Mouse (Mus musculus) limb, embryonic 13.5 days (tissue): ENCODE measurements at regions not wholly inside any gene's neighbourhood (a gene's known extent, or its start where the extent isn't known, plus 50 kb on each side); places are given as distances from the start of the nearest gene placed in this dataset.
A peak's percentile ranks its signal among the peaks of the same experiment; 100 is the strongest.

ENCODE experiments used
- ATAC-seq: fragments of 200-750 bp; cut with Nextera tagmentation; 2 replicates; pipeline ENCODE4 v1.8.0; 2017; ENCODE audit warnings: low read depth, moderate number of reproducible peaks, moderate TSS enrichment; ENCODE audit not compliant: low FRiP score
- H3K27ac ChIP-seq: fragments of 300-500 bp; sonication (generic); 2 replicates; pipeline ENCODE4 v1.5.1; 2015; ENCODE audit warnings: inconsistent platforms, mild to moderate bottlenecking, moderate library complexity
- H3K27me3 ChIP-seq: fragments of 300-500 bp; sonication (generic); 2 replicates; pipeline ENCODE4 v1.6.1; 2015; ENCODE audit warnings: mild to moderate bottlenecking, inconsistent platforms
- H3K36me3 ChIP-seq: fragments of 300-500 bp; sonication (generic); 2 replicates; pipeline ENCODE4 v1.6.1; 2015; ENCODE audit warnings: inconsistent platforms, mild to moderate bottlenecking, moderate library complexity
- H3K4me1 ChIP-seq: fragments of 300-500 bp; sonication (generic); 2 replicates; pipeline ENCODE4 v1.6.1; 2015; ENCODE audit warnings: inconsistent platforms
- H3K4me2 ChIP-seq: fragments of 300-500 bp; sonication (generic); replicated peaks from 2 replicates; pipeline ENCODE4 v1.6.1; 2015; ENCODE audit warnings: inconsistent platforms, mild to moderate bottlenecking, moderate library complexity
- H3K4me3 ChIP-seq: fragments of 300-500 bp; sonication (generic); 2 replicates; pipeline ENCODE4 v1.5.1; 2015; ENCODE audit warnings: moderate library complexity, mild to moderate bottlenecking, inconsistent platforms
- H3K9ac ChIP-seq: fragments of 300-500 bp; sonication (generic); 2 replicates; pipeline ENCODE4 v1.6.1; 2015; ENCODE audit warnings: mild to moderate bottlenecking, inconsistent platforms
- H3K9me3 ChIP-seq: fragments of 300-500 bp; sonication (generic); 2 replicates; pipeline ENCODE4 v1.6.1; 2016; ENCODE audit warnings: inconsistent platforms
- WGBS: fragments of 180-500 bp; shearing (Covaris S2); methylation state at CpG from one replicate; pipeline ENCODE4 v1.1.7; 2015; 5-methylcytosine and 5-hydroxymethylcytosine counted together

- Histone ChIP-seq H3K36me3 (no peaks in the 10 kb centered on the region), H3K4me3 (no peak overlapping the region), H3K27me3 (no peaks in the 10 kb centered on the region), H3K9me3 (no peaks in the 10 kb centered on the region), H3K4me2 (no peak overlapping the region), H3K4me1 (0 out of 2 replicates have a peak, but pooled peaks cover 3% of the 10 kb centered on the region), H3K27ac (no peak overlapping the region), H3K9ac (no peak overlapping the region)
- 78% methylated on average over 4 of the region's 4 CpGs for WGBS
- ATAC-seq, result no peak
These were observed 237.0 kb upstream of the Gm37988 start for GRCm38 (mm10) chr1:4570730-4571129.

GRCm38 (mm10) chr1:4571299-4572202 lies 236.1 kb upstream of the Gm37988 start:
- peak overlapping the region; percentile 61 for H3K4me3 ChIP-seq
- peak; percentile 92 for ATAC-seq
- peak overlapping the region; percentile 83 for H3K27ac ChIP-seq
- 0 out of 2 replicates have a peak, but pooled peaks cover 3% of the 10 kb centered on the region for H3K4me1 ChIP-seq
- H3K9ac ChIP-seq, result peak overlapping the region; percentile 83
- H3K27me3 ChIP-seq, result no peaks in the 10 kb centered on the region
- H3K36me3 ChIP-seq, result no peaks in the 10 kb centered on the region
- WGBS, result under 1% methylated on average over 49 of the region's 58 CpGs
- H3K9me3 ChIP-seq, result no peaks in the 10 kb centered on the region
- peak overlapping the region; percentile 81 for H3K4me2 ChIP-seq

- H3K4me3 ChIP-seq, result peak overlapping the region; percentile 61
- no peak overlapping the region; the same call in 1 of the 2 replicates for H3K27ac ChIP-seq
- H3K4me2 ChIP-seq, result peak overlapping the region; percentile 81
- ATAC-seq, result no peak
- no peaks in the 10 kb centered on the region for H3K9me3 ChIP-seq
- 31% methylated on average over 3 of the region's 3 CpGs for WGBS
- 0 out of 2 replicates have a peak, but pooled peaks cover 3% of the 10 kb centered on the region for H3K4me1 ChIP-seq
- peak overlapping the region; percentile 83; the same call in 1 of the 2 replicates for H3K9ac ChIP-seq
- H3K36me3 ChIP-seq, result no peaks in the 10 kb centered on the region
- H3K27me3 ChIP-seq, result no peaks in the 10 kb centered on the region
These were observed 235.4 kb upstream of the Gm37988 start for GRCm38 (mm10) chr1:4572311-4572710.

GRCm38 (mm10) chr1:4574101-4574500 lies 233.6 kb upstream of the Gm37988 start:
- H3K4me3 ChIP-seq, result no peak overlapping the region
- H3K27ac ChIP-seq, result no peak overlapping the region
- no peak for ATAC-seq
- 88% methylated on average over 1 of the region's 1 CpGs for WGBS
- H3K4me2 ChIP-seq, result no peak overlapping the region
- no peak overlapping the region for H3K9ac ChIP-seq
- H3K27me3 ChIP-seq, result no peaks in the 10 kb centered on the region
- H3K4me1 ChIP-seq, result 0 out of 2 replicates have a peak, but pooled peaks cover 3% of the 10 kb centered on the region
- no peaks in the 10 kb centered on the region for H3K36me3 ChIP-seq
- H3K9me3 ChIP-seq, result no peaks in the 10 kb centered on the region

DNA sequence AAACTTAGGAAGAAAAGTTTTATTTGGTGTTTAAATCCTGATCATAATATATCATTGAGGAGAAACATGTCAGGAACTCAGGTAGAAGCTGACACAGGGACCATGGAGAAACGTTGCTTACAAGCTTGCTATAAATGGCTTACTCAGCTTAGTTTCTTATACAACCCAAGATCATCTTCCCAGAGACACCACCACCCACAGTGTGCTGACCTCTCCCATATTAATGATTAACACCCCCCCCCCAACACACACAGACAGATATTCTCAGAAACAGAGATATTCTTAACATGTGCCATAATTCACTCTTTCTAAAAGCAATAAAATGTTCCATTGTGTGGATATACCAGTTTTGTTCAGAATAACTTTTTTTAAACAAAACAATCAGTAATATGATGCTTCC lies 230.7 kb upstream of the Gm37988 start:
- Histone ChIP-seq H3K27me3 (no peaks in the 10 kb centered on the region), H3K27ac (no peak overlapping the region), H3K4me1 (no peaks in the 10 kb centered on the region), H3K36me3 (no peaks in the 10 kb centered on the region), H3K4me2 (no peak overlapping the region), H3K4me3 (no peak overlapping the region), H3K9me3 (no peaks in the 10 kb centered on the region), H3K9ac (no peak overlapping the region)
- ATAC-seq, result no peak
- WGBS, result 63% methylated on average over 1 of the region's 1 CpGs

GRCm38 (mm10) chr1:4582534-4582933 lies 225.2 kb upstream of the Gm37988 start:
- Histone ChIP-seq H3K27me3 (no peaks in the 10 kb centered on the region), H3K4me3 (no peak overlapping the region), H3K36me3 (no peaks in the 10 kb centered on the region), H3K4me2 (no peak overlapping the region), H3K9me3 (no peaks in the 10 kb centered on the region), H3K9ac (no peak overlapping the region), H3K4me1 (no peaks in the 10 kb centered on the region), H3K27ac (no peak overlapping the region)
- ATAC-seq, result no peak

DNA sequence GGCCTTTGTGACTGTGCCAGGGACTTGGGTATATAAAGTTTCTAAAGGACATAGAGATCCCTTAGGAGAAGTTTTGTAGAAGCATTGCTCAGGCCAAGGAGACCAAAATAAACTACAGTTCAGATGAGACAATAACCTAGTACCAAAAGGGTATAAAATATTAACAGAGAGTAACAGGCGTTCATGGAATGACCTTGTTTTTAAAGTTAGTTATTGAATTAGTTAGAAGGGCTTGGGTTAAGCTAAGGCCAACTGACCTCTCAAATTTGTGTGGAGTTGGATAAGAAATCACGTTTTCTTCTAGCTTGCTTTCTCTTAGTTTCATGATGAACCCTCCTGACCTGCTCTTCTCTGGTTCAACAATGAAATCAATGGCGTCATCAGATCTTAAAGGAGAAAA lies 209.8 kb upstream of the Gm37988 start:
- 83% methylated on average over 3 of the region's 3 CpGs for WGBS

DNA sequence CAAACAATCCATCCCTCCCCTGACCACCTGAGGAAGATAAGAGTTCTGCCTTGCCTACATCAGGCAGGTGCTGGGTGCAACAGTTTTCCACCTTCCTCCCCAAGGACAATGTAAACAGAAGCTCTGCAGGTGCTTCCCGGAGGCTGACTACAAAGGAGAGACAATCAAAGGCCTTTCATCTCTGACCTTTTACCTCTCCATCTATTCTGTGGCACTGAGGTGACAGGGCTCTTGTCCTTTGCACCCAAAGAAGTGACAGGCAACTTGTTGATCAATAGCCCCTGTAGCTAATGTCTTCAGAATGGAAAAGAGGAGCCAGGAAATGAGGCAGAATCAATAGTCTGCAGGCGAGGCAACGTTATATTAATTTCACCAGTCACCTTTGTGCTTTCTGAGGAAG lies 209.3 kb upstream of the Gm37988 start:
- H3K27me3 ChIP-seq, result no peaks in the 10 kb centered on the region
- H3K4me2 ChIP-seq, result no peak overlapping the region
- ATAC-seq, result no peak
- H3K27ac ChIP-seq, result no peak overlapping the region
- H3K4me3 ChIP-seq, result no peak overlapping the region
- no peaks in the 10 kb centered on the region for H3K36me3 ChIP-seq
- no peak overlapping the region for H3K9ac ChIP-seq
- WGBS, result 31% methylated on average over 3 of the region's 3 CpGs
- no peaks in the 10 kb centered on the region for H3K4me1 ChIP-seq
- H3K9me3 ChIP-seq, result no peaks in the 10 kb centered on the region

More for the DNA sequence above, 209.8 kb upstream of the Gm37988 start:
- no peaks in the 10 kb centered on the region for H3K9me3 ChIP-seq
- no peak overlapping the region for H3K4me3 ChIP-seq
- no peaks in the 10 kb centered on the region for H3K36me3 ChIP-seq
- H3K27me3 ChIP-seq, result no peaks in the 10 kb centered on the region
- H3K4me2 ChIP-seq, result no peak overlapping the region
- H3K27ac ChIP-seq, result no peak overlapping the region
- no peak overlapping the region for H3K9ac ChIP-seq
- no peak for ATAC-seq
- no peaks in the 10 kb centered on the region for H3K4me1 ChIP-seq

GRCm38 (mm10) chr1:4602386-4602785 lies 205.3 kb upstream of the Gm37988 start:
- Histone ChIP-seq H3K4me1 (no peaks in the 10 kb centered on the region), H3K36me3 (no peaks in the 10 kb centered on the region), H3K4me3 (no peak overlapping the region), H3K9ac (no peak overlapping the region), H3K27me3 (no peaks in the 10 kb centered on the region), H3K27ac (no peak overlapping the region), H3K4me2 (no peak overlapping the region), H3K9me3 (no peaks in the 10 kb centered on the region)
- no peak for ATAC-seq
- WGBS, result 76% methylated on average over 3 of the region's 3 CpGs

DNA sequence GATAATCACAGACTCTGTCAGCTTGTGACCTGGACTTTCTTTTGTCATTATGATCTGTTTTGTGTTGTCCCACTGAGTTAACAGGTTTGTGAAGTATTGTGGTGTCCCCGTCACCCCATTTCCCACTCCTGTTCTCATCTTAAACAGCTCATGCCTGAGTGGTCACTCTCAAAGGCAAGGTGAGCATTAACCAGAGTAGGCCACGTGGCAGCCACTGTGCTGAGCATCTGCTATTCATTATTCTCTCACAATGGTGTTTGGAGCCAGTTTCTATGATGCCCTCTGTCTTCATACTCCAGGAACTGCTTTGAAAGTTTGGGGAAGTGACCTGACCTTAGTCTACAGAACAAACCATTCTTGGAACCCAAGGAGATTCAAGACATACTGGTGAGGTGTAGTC lies 198.9 kb upstream of the Gm37988 start:
- no peak for ATAC-seq
- Histone ChIP-seq H3K36me3 (no peaks in the 10 kb centered on the region), H3K4me2 (no peak overlapping the region), H3K9ac (no peak overlapping the region), H3K4me3 (no peak overlapping the region), H3K9me3 (no peaks in the 10 kb centered on the region), H3K27me3 (no peaks in the 10 kb centered on the region), H3K27ac (no peak overlapping the region), H3K4me1 (no peaks in the 10 kb centered on the region)
- WGBS, result 43% methylated on average over 2 of the region's 2 CpGs

GRCm38 (mm10) chr1:4613305-4613704 lies 194.4 kb upstream of the Gm37988 start:
- Histone ChIP-seq H3K27me3 (no peaks in the 10 kb centered on the region), H3K4me1 (peaks cover 10% of the 10 kb centered on the region; the same call in 1 of the 2 replicates), H3K9ac (no peak overlapping the region), H3K4me3 (no peak overlapping the region), H3K36me3 (no peaks in the 10 kb centered on the region), H3K27ac (no peak overlapping the region), H3K4me2 (no peak overlapping the region), H3K9me3 (no peaks in the 10 kb centered on the region)
- WGBS, result 56% methylated on average over 4 of the region's 4 CpGs
- ATAC-seq, result no peak

GRCm38 (mm10) chr1:4615286-4615685 lies 192.4 kb upstream of the Gm37988 start:
- WGBS, result 74% methylated on average over 1 of the region's 1 CpGs
- H3K9me3 ChIP-seq, result no peaks in the 10 kb centered on the region
- no peak for ATAC-seq

More at GRCm38 (mm10) chr1:4615286-4615685, 192.4 kb upstream of the Gm37988 start:
- no peaks in the 10 kb centered on the region for H3K27me3 ChIP-seq
- no peaks in the 10 kb centered on the region for H3K36me3 ChIP-seq
- H3K4me3 ChIP-seq, result no peak overlapping the region
- H3K9ac ChIP-seq, result no peak overlapping the region
- H3K4me2 ChIP-seq, result no peak overlapping the region
- H3K27ac ChIP-seq, result no peak overlapping the region
- H3K4me1 ChIP-seq, result peaks cover 10% of the 10 kb centered on the region; the same call in 1 of the 2 replicates
